Mouse (Mus musculus) splenic B cell, adult 2 months (primary cell): ENCODE results near the gene Atad1.
"Not testable (repeated sequence)": the region's sequence is repeated elsewhere in the genome, so short reads cannot be mapped to it uniquely, and the experiment has no call there.

ENCODE experiments used
- DNase-seq: peaks from one replicate; pipeline ENCODE4 v3.0.0-alpha.2; 2011; ENCODE audit warnings: low read depth, low spot score
- H3K27me3 ChIP-seq: 2 replicates; pipeline ENCODE4 v1.6.1; 2012; ENCODE audit warnings: mild to moderate bottlenecking, low read length, moderate library complexity, mixed read lengths; ENCODE audit not compliant: control insufficient read depth, poor library complexity, insufficient read depth, severe bottlenecking
- H3K36me3 ChIP-seq: 2 replicates; pipeline ENCODE4 v1.6.1; 2012; ENCODE audit warnings: mild to moderate bottlenecking, low read length, moderate library complexity, mixed read lengths; ENCODE audit not compliant: control insufficient read depth, poor library complexity, insufficient read depth, severe bottlenecking

Gene Atad1

DNA sequence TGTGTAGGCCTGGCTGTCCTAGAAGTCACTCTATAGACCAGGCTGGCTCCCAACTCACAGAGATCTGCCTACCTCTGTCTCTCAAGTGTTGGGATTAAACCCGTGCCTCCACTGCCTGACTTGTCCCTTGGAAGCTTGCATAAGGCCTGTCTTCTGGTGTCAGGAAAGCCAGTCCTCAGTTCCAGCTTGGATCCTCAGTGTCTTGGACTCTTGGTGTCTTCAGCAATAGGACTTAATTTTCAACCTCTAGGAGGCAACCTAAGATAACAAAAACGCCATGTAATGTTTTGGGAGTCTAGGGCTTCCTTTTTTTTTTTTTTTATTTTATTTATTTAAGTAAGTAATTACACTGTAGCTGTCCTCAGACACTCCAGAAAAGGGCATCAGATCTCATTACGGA is 22.0 kb downstream of the Atad1 start:
- H3K27me3 ChIP-seq, result no peaks in the 10 kb centered on the region
- peak; percentile 54 for DNase-seq

DNA sequence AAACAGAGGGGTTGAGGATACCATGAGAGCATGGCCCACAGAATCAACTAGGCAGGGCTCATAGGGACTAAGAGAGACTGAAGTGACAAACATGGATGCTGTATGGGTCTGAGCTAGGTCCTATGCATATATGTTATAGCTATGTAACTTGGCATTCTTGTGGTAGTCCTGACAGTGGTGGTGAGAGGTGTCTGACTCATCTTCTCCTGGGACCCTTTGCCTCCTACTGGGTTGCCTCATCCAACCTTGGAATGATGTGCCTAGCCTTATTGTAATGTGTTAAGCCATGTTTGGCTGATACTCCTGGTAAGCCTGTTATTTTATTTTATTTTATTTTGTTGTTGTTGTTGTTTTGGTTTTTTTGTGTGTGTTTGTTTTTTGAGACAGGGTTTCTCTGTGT is 23.9 kb downstream of the Atad1 start:
- H3K27me3 ChIP-seq, result no peaks in the 10 kb centered on the region
- peak; percentile 11 for DNase-seq
- H3K36me3 ChIP-seq, result no peaks in the 10 kb centered on the region

More for the DNA sequence above, 22.0 kb downstream of the Atad1 start:
- H3K36me3 ChIP-seq, result no peaks in the 10 kb centered on the region

DNA sequence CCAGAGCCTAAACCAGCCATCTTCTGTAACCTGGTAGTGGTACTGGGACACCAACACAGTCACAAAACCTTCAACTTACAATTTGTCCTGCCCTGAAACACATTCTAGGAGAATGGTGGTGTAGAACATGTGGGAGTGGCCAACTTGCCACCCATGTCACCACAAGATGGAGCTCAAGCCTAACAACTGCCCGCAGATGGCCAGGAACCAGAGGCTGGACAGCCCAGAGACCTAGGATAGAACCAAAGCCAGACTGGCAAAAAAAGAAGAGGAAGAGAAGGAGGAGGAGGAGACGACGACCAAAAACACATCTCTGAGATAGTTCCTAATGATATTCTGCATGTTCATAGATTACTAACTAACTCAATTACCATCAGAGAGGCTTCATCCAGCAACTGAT is 24.4 kb downstream of the Atad1 start:
- Histone ChIP-seq H3K27me3 (no peaks in the 10 kb centered on the region), H3K36me3 (no peaks in the 10 kb centered on the region)
- DNase-seq, result peak; percentile 84

DNA sequence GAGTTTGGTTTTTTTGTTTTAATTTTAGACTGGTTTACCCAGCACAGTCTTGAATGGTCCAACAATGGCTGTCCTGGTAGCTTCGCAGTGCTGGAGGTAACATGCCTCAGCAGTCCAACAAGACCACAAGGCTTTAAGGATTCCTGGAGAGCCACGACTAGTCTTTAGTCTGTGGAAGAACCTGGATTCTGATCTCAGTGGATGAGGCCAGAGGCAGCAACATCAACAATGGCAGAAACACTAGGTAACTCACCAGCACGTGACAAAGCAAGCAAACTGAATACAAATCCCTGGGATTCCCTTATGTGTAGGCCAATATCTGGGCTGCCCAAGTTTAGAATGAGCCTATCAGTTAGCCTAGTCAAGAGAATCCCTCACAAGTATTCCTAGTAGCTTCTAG is 26.1 kb downstream of the Atad1 start:
- Histone ChIP-seq H3K27me3 (no peaks in the 10 kb centered on the region), H3K36me3 (no peaks in the 10 kb centered on the region)
- DNase-seq, result peak; percentile 8

DNA sequence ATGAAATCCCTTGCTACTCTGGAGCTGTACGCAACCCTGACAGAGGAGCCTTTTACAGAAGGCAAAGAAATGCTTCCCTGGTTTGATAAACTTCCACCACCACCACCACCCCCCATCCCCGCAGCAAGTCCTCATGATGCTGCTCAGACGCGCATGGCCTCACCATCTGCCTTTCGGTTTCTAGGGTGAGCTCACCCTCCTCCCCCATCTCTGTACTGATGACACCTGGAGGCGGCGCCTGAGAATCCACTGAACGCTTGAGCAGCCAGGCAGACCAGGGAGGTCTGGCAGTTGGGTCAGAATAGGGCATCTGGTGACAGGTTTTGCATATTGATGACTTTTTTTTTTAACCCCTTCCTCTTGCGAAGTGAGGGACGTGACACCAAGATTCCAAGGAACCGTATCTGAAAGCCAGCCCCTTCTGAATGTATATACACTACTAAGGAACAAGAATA is 27.0 kb downstream of the Atad1 start:
- no peaks in the 10 kb centered on the region for H3K36me3 ChIP-seq
- no peaks in the 10 kb centered on the region for H3K27me3 ChIP-seq
- DNase-seq, result peak; percentile 98

DNA sequence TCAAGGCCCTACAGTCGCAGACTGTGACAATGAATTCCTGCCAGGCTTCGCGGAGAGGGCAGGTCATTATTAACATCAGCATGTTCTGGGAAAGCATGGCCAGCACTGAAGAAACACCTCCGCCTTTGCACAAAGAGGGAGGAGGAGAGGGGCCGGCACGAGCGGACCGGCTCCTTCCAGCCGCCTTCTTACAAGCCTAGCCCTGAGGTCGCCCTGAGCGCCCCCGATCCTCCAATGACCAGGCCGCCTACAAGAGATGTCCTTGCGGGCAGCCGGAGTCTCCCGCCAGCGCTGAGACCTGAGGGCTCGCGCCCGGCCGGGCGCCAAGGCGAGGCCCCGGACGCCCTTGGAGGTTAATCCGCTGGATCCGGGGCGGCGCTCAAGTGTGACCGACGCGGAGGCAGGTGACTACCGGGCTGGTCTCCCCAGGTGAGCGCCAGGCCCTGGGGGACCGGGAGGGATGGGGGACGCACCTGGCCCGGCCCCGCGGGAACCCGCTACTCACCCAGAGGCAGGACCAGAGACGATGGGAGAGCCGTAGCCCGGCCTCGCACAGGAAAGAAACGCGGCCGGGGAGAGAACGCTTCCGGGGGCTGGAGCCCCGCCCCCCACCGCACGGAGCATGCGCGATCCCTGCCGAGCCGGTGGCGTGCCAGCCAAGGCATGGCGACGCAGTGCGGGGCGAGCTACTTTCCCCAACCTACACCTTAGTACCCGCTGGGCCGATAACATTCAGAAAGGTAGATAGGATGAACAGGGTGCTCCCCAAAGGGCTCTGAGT is 27.6 kb downstream of the Atad1 start:
- no peaks in the 10 kb centered on the region for H3K36me3 ChIP-seq
- peak; percentile 92 for DNase-seq

DNA sequence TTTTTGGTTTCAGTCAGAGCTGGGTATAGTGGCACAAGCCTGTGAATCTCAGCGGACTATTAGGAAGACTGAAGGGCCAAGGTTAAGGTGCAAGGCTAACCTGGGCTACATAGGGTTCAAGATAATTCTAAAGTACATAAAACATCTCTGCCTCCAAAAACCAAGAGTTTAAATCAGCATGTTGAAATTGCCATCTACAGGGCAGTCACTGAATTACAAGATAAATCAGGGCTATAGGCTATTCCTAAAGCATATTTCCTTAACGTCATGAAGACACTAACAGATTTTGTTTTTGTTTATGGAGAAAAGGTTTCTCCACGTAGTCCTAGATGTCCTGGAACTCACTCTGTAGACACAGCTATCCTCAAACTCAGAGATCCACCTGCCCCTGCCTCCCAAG is 29.3 kb downstream of the Atad1 start:
- Histone ChIP-seq H3K27me3 (no peaks in the 10 kb centered on the region), H3K36me3 (0 out of 2 replicates have a peak, but pooled peaks cover 2% of the 10 kb centered on the region)
- peak; percentile 72 for DNase-seq

More for the DNA sequence above, 27.6 kb downstream of the Atad1 start:
- no peaks in the 10 kb centered on the region for H3K27me3 ChIP-seq

DNA sequence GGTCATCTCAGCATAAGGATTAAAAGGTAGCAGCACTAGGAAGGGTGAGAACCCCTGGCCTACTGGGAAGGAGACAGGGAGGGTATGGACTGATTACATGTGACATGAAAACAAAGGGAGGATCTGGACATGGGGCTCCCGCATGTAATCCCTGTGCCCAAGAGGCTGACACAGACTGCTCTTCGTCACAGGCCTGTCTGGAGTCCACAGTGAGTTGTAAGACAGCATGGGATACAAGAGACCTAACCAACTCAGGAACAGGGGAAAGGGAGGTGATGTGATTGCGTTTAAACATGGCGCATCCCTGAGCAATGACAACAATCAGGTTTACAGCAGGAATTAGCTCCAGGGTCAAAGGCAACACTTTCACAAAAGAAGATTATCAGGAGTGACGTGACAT is 30.6 kb downstream of the Atad1 start:
- peaks cover 4% of the 10 kb centered on the region; the same call in 1 of the 2 replicates for H3K36me3 ChIP-seq
- H3K27me3 ChIP-seq, result no peaks in the 10 kb centered on the region
- DNase-seq, result no peak

DNA sequence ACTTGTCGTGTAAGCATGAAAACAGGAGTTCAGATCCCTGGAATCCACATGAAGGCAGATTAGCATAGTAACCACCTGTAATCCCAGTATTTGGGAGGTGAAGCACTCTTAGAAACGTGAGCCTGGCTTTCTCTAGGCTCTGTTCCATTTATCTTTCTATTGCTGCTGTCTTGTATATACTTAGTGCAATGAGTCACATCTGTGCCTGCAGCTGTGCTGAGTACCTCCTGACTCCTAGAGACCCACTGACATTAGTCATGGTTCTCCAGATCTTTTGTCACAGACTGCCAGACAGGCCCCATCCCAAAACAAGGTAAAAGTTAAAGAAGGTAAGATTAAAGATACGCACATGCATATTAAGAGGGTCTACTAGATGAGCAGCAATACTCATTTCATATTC is 37.4 kb downstream of the Atad1 start:
- no peaks in the 10 kb centered on the region for H3K27me3 ChIP-seq
- peaks cover 7% of the 10 kb centered on the region; the same call in 1 of the 2 replicates for H3K36me3 ChIP-seq
- no peak for DNase-seq

DNA sequence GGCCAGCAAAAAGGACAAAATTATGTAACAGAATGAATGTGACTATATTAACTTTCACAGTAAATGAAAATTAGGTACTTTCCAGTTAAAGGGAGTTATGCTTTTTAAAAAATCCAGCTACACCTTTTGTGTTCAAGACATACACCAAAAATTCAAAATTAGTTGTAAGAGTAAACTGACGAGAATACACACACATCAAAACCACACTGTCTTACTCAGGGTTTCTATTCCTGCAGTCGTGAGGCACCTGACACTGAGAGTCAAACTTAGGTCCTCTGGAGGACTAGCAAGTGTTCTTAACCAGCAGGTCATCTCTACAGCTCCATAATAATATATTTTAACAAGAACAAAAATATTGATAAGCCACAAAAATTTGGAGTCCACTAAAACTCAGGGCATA is 42.9 kb downstream of the Atad1 start:
- Histone ChIP-seq H3K36me3 (peaks cover 15% of the 10 kb centered on the region), H3K27me3 (no peaks in the 10 kb centered on the region)

DNA sequence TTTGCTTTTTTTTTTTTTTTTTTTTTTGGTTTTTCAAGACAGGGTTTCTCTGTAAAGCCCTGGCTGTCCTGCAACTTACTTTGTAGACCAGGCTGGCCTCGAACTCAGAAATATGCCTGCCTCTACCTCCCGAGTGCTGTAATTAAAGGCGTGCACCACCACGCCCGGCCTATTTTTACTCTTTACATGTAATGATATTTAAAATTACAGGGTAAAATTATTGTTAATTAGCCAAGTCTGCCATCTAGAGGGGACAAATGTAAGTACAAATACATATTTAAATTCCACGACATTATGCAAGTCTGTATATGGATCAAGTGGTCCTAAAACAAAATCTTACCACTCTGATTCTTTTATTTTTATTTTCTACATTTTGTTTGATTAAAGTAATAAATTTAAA is 49.9 kb downstream of the Atad1 start:
- peak; percentile 64 for DNase-seq
- Histone ChIP-seq H3K36me3 (peaks cover 11% of the 10 kb centered on the region), H3K27me3 (no peaks in the 10 kb centered on the region)

More for the DNA sequence above, 42.9 kb downstream of the Atad1 start:
- no peak for DNase-seq

DNA sequence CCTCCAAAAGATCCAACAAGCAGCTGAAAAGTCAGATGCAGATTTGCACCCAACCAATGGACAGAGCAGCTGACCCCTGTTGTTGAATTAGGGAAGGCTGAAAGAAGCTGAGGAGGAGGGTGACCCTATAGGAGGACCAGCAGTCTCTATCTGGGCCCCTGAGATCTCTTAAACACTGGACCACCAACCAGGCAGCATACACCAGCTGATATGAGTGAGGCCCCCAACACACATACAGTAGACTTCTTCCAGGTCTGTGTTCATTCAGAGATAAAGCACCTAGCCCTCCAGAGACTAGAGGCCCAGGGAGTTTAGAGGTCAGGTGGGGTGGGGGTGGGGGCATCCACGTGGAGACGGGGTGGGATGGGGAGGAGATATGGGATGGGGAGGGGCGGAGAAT is 51.4 kb downstream of the Atad1 start:
- not testable (repeated sequence) for DNase-seq, H3K36me3 ChIP-seq, H3K27me3 ChIP-seq

DNA sequence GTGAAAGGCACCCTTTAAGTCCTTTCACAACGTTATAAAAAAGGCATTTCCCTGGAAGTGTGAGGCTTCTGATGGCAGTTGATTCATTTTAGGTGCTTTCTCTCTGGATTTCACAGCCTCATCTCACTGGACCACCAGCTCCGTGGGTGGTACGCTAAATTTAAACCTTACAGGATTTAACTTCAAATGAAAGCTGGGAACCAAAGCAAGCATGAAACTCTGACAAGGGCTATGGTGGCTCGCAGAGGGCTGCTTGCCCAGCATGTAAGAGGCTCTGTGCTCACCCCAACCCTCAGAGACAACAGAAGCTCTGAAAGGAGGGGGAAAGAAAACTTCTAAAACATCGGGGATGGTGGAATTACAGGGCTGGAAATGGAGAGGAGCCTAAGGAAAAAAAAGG is 51.9 kb downstream of the Atad1 start:
- no peak for DNase-seq

DNA sequence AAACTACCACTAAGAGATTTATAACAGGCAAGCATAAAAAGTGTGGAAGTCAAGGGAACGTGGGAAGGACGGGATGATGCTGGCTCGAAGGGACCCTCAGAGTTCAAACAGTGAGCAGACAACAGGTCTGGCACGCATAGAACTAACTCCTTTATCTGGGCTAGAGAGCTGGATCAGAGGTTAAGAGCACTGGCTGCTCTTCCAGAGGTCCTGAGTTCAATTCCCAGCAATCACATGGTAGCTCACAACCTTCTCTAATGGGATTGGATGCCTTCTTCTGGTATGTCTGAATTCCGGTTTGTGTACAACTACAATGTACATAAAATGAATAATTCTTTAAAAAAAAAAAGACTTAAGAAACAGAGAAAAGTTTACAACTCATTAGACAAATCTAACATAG is 56.5 kb downstream of the Atad1 start:
- H3K27me3 ChIP-seq, result no peaks in the 10 kb centered on the region

More for the DNA sequence above, 51.9 kb downstream of the Atad1 start:
- H3K27me3 ChIP-seq, result no peaks in the 10 kb centered on the region
- peaks cover 3% of the 10 kb centered on the region; the same call in 1 of the 2 replicates for H3K36me3 ChIP-seq

DNA sequence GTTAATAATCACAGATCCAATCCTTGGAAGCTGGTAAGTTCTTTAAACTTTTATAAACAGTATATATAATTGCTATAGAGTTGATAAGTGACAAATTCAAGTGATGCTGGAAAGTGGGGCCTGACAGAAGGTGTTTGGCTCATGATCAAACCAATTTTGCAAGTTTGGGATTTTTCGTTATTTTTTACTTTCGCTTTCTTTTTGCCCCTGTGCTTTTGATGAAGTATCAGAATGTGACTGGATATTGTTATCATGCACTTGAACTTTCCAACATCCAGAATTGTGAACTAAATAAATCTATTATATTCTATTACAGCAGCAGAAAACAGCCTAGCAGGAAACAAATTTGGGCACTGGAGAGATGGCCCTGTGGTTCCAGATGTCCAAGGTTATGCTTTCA is 58.7 kb downstream of the Atad1 start:
- DNase-seq, result peak; percentile 11
- H3K36me3 ChIP-seq, result peaks cover 6% of the 10 kb centered on the region; the same call in 1 of the 2 replicates
- no peaks in the 10 kb centered on the region for H3K27me3 ChIP-seq

More for the DNA sequence above, 56.5 kb downstream of the Atad1 start:
- no peak for DNase-seq
- peaks cover 3% of the 10 kb centered on the region; the same call in 1 of the 2 replicates for H3K36me3 ChIP-seq
